Mouse (Mus musculus): Measurements from ENCODE around the gene Atad3a.

GRCm38 (mm10) chr4:155739741-155740636 lies 20.9 kb downstream of the Atad3a start:
- TF ChIP-seq EP300 (IDR thresholded peaks at IDR 0.05; ENCODE audit: low read depth) (no peak), CTCF (IDR thresholded peaks at IDR 0.05; ENCODE audit: low read depth) (no peak)

Data from heart, postnatal 0 days (tissue).